Mouse (Mus musculus): ENCODE data around the gene Begain. TPM values are rescaled to one million over a fixed set of nuclear protein-coding genes. Genes with fewer than 3 reads are reported as not detected.

The Begain gene
- polyA plus RNA-seq, 1 experiment from 2014 or later, result 0.39 TPM

GRCm38 (mm10) chr12:109085046-109085445 lies 17.0 kb upstream of the Begain start:
- no peak overlapping the region for H3K4me2 ChIP-seq
- H3K27me3 ChIP-seq, result no peaks in the 10 kb centered on the region
- 63% methylated on average over 5 of the region's 5 CpGs for WGBS (ENCODE audit: insufficient replicate concordance)
- H3K4me1 ChIP-seq (replicated peaks), result no peaks in the 10 kb centered on the region
- no peak overlapping the region for H3K27ac ChIP-seq
- no peak overlapping the region for H3K9ac ChIP-seq
- ATAC-seq (ENCODE audit: low read depth) (no peak), DNase-seq (no peak)
- no peaks in the 10 kb centered on the region for H3K36me3 ChIP-seq
- no peaks in the 10 kb centered on the region for H3K9me3 ChIP-seq (replicated peaks)
- no peak overlapping the region for H3K4me3 ChIP-seq (replicated peaks)

GRCm38 (mm10) chr12:109083476-109083875 lies 15.5 kb upstream of the Begain start:
- Histone ChIP-seq H3K27ac (no peak overlapping the region), H3K9ac (no peak overlapping the region), H3K9me3 (replicated peaks) (no peaks in the 10 kb centered on the region), H3K36me3 (no peaks in the 10 kb centered on the region), H3K4me3 (replicated peaks) (no peak overlapping the region), H3K4me2 (no peak overlapping the region), H3K27me3 (no peaks in the 10 kb centered on the region), H3K4me1 (replicated peaks) (no peaks in the 10 kb centered on the region)
- no peak for ATAC-seq (ENCODE audit: low read depth)
- DNase-seq, result no peak
- 54% methylated on average over 3 of the region's 3 CpGs for WGBS (ENCODE audit: insufficient replicate concordance)

GRCm38 (mm10) chr12:109077036-109077435 lies 9.0 kb upstream of the Begain start:
- H3K9me3 ChIP-seq (replicated peaks), result no peaks in the 10 kb centered on the region
- H3K27me3 ChIP-seq, result no peaks in the 10 kb centered on the region
- H3K4me3 ChIP-seq (replicated peaks), result no peak overlapping the region
- H3K27ac ChIP-seq, result no peak overlapping the region
- WGBS (ENCODE audit: insufficient replicate concordance), result 62% methylated on average over 6 of the region's 6 CpGs
- no peak overlapping the region for H3K4me2 ChIP-seq
- H3K4me1 ChIP-seq (replicated peaks), result no peaks in the 10 kb centered on the region
- no peak overlapping the region for H3K9ac ChIP-seq
- DNase-seq (no peak), ATAC-seq (ENCODE audit: low read depth) (no peak)
- H3K36me3 ChIP-seq, result no peaks in the 10 kb centered on the region

GRCm38 (mm10) chr12:109074777-109075285 lies 6.8 kb upstream of the Begain start:
- H3K4me3 ChIP-seq (replicated peaks), result no peak overlapping the region
- no peaks in the 10 kb centered on the region for H3K9me3 ChIP-seq (replicated peaks)
- no peaks in the 10 kb centered on the region for H3K36me3 ChIP-seq
- no peak overlapping the region for H3K27ac ChIP-seq
- ATAC-seq (ENCODE audit: low read depth), result no peak
- H3K4me2 ChIP-seq, result no peak overlapping the region
- no peaks in the 10 kb centered on the region for H3K27me3 ChIP-seq
- H3K4me1 ChIP-seq (replicated peaks), result no peaks in the 10 kb centered on the region
- WGBS (ENCODE audit: insufficient replicate concordance), result 51% methylated on average over 2 of the region's 2 CpGs
- H3K9ac ChIP-seq, result no peak overlapping the region
- DNase-seq, result no peak

- no peak for DNase-seq
- 67% methylated on average over 6 of the region's 6 CpGs for WGBS (ENCODE audit: insufficient replicate concordance)
These were observed 6.1 kb upstream of the Begain start for GRCm38 (mm10) chr12:109074106-109074505.

GRCm38 (mm10) chr12:109071248-109071647 lies 3.2 kb upstream of the Begain start:
- peaks cover 29% of the 10 kb centered on the region for H3K27me3 ChIP-seq
- 69% methylated on average over 13 of the region's 13 CpGs for WGBS (ENCODE audit: insufficient replicate concordance)
- H3K27ac ChIP-seq, result no peak overlapping the region
- no peaks in the 10 kb centered on the region for H3K36me3 ChIP-seq
- ATAC-seq (ENCODE audit: low read depth) (no peak), DNase-seq (no peak)
- no peak overlapping the region for H3K4me2 ChIP-seq
- H3K4me3 ChIP-seq (replicated peaks), result no peak overlapping the region
- no peak overlapping the region for H3K9ac ChIP-seq
- H3K9me3 ChIP-seq (replicated peaks), result no peaks in the 10 kb centered on the region
- H3K4me1 ChIP-seq (replicated peaks), result peaks cover 14% of the 10 kb centered on the region

More at GRCm38 (mm10) chr12:109074106-109074505, 6.1 kb upstream of the Begain start:
- no peak for ATAC-seq (ENCODE audit: low read depth)
- Histone ChIP-seq H3K36me3 (no peaks in the 10 kb centered on the region), H3K27me3 (no peaks in the 10 kb centered on the region), H3K9ac (no peak overlapping the region), H3K9me3 (replicated peaks) (no peaks in the 10 kb centered on the region), H3K4me2 (no peak overlapping the region), H3K4me1 (replicated peaks) (no peaks in the 10 kb centered on the region), H3K27ac (no peak overlapping the region), H3K4me3 (replicated peaks) (no peak overlapping the region)

- Histone ChIP-seq H3K4me1 (replicated peaks) (peaks cover 14% of the 10 kb centered on the region), H3K4me3 (replicated peaks) (no peak overlapping the region), H3K27me3 (peaks cover 29% of the 10 kb centered on the region), H3K9me3 (replicated peaks) (no peaks in the 10 kb centered on the region), H3K36me3 (no peaks in the 10 kb centered on the region), H3K4me2 (no peak overlapping the region), H3K9ac (no peak overlapping the region), H3K27ac (no peak overlapping the region)
- ATAC-seq (ENCODE audit: low read depth), result no peak
- no peak for DNase-seq
- WGBS (ENCODE audit: insufficient replicate concordance), result 27% methylated on average over 2 of the region's 2 CpGs
These were observed 1.7 kb upstream of the Begain start for GRCm38 (mm10) chr12:109069751-109070150.

GRCm38 (mm10) chr12:109068738-109069137 lies 721 bp upstream of the Begain start:
- no peak for DNase-seq
- Histone ChIP-seq H3K4me3 (replicated peaks) (no peak overlapping the region), H3K4me2 (0 out of 2 replicates have a peak overlapping the region, but pooled peaks have one; percentile 67), H3K27ac (no peak overlapping the region), H3K4me1 (replicated peaks) (peaks cover 14% of the 10 kb centered on the region), H3K27me3 (peaks cover 29% of the 10 kb centered on the region), H3K9ac (no peak overlapping the region), H3K36me3 (no peaks in the 10 kb centered on the region), H3K9me3 (replicated peaks) (no peaks in the 10 kb centered on the region)
- WGBS (ENCODE audit: insufficient replicate concordance), result 28% methylated on average over 7 of the region's 7 CpGs
- no peak for ATAC-seq (ENCODE audit: low read depth)

- Histone ChIP-seq H3K9ac (peak overlapping the region; percentile 51), H3K27me3 (peaks cover 29% of the 10 kb centered on the region), H3K36me3 (no peaks in the 10 kb centered on the region), H3K9me3 (replicated peaks) (no peaks in the 10 kb centered on the region), H3K4me2 (peak overlapping the region; percentile 67), H3K4me1 (replicated peaks) (peaks cover 14% of the 10 kb centered on the region), H3K4me3 (replicated peaks) (peak overlapping the region; percentile 54), H3K27ac (no peak overlapping the region)
- 6% methylated on average over 23 of the region's 59 CpGs for WGBS (ENCODE audit: insufficient replicate concordance)
- ATAC-seq (ENCODE audit: low read depth) (peak; percentile 70), DNase-seq (no peak)
These were observed 369 bp downstream of the Begain start for GRCm38 (mm10) chr12:109067561-109068135.

GRCm38 (mm10) chr12:109058660-109059059 lies 9.4 kb downstream of the Begain start:
- 69% methylated on average over 8 of the region's 8 CpGs for whole genome bisulfite sequencing (ENCODE audit: insufficient replicate concordance)
- DNase-seq, result no peak
- no peak overlapping the region for H3K9ac ChIP-seq
- H3K36me3 ChIP-seq, result no peaks in the 10 kb centered on the region
- peaks cover 40% of the 10 kb centered on the region for H3K27me3 ChIP-seq
- no peak overlapping the region for H3K27ac ChIP-seq
- no peaks in the 10 kb centered on the region for H3K4me1 ChIP-seq (replicated peaks)
- H3K4me3 ChIP-seq (replicated peaks), result no peak overlapping the region
- H3K4me2 ChIP-seq, result no peak overlapping the region
- H3K9me3 ChIP-seq (replicated peaks), result no peaks in the 10 kb centered on the region
- ATAC-seq (ENCODE audit: low read depth), result no peak

- no peaks in the 10 kb centered on the region for H3K4me1 ChIP-seq (replicated peaks)
- ATAC-seq (ENCODE audit: low read depth) (no peak), DNase-seq (no peak)
- H3K4me3 ChIP-seq (replicated peaks), result no peak overlapping the region
- H3K27me3 ChIP-seq, result peaks cover 49% of the 10 kb centered on the region
- no peaks in the 10 kb centered on the region for H3K9me3 ChIP-seq (replicated peaks)
- WGBS (ENCODE audit: insufficient replicate concordance), result 45% methylated on average over 4 of the region's 4 CpGs
- no peak overlapping the region for H3K4me2 ChIP-seq
- no peak overlapping the region for H3K9ac ChIP-seq
- no peak overlapping the region for H3K27ac ChIP-seq
- H3K36me3 ChIP-seq, result no peaks in the 10 kb centered on the region
These were observed 10.3 kb downstream of the Begain start for GRCm38 (mm10) chr12:109057736-109058135.

All from liver, embryonic 13.5 days (tissue).